Mouse (Mus musculus): Measurements from ENCODE around the gene Nop9.

GRCm38 (mm10) chr14:55713007-55713728 is 32.3 kb upstream of the Nop9 start:
- TF ChIP-seq CTCF (IDR thresholded peaks at IDR 0.05; ENCODE audit: low read depth, low read length) (no peak), TAL1 (conservative IDR thresholded peaks at IDR 0.05; ENCODE audit: low read depth, low read length) (no peak), GATA1 (IDR thresholded peaks at IDR 0.05; ENCODE audit: borderline replicate concordance, low read length) (no peak), GATA2 (IDR thresholded peaks at IDR 0.05; ENCODE audit: borderline replicate concordance, low read depth, low read length) (no peak), POLR2AphosphoS5 (IDR thresholded peaks at IDR 0.05; ENCODE audit: insufficient replicate concordance, low read depth, low read length) (no peak)

All from G1E (cell line).